Mouse (Mus musculus) CH12.LX (cell line): ENCODE data around the gene Zfp639. TPM values are rescaled to one million over a fixed set of nuclear protein-coding genes. Genes with fewer than 3 reads are reported as not detected.

Experiments
- DNase-seq: peaks from one replicate; pipeline ENCODE4 v3.0.0-alpha.2; 2013; ENCODE audit errors: extremely low read depth
- H3K27ac ChIP-seq: 2 replicates; pipeline ENCODE4 v1.5.1; 2012; ENCODE audit warnings: low read depth, mild to moderate bottlenecking, control low read depth, moderate library complexity; ENCODE audit not compliant: insufficient read depth
- H3K27me3 ChIP-seq: replicated peaks from 2 replicates; pipeline ENCODE3; 2012; ENCODE audit warnings: inconsistent platforms
- H3K36me3 ChIP-seq, 2 experiments: replicated peaks in 1 of 2; 2 replicates each; pipeline versions ENCODE3 to v1.6.1; 2012; ENCODE audit warnings: inconsistent platforms in 1 of 2, low read length in 1 of 2, mild to moderate bottlenecking in 1 of 2, mixed read lengths in 1 of 2, moderate library complexity in 1 of 2; ENCODE audit not compliant: control insufficient read depth in 1 of 2, insufficient read depth in 1 of 2
- H3K4me1 ChIP-seq, 2 experiments: 2 replicates each; pipeline ENCODE4 v1.6.1; 2012; ENCODE audit warnings: inconsistent platforms in 1 of 2, moderate library complexity in 1 of 2; ENCODE audit not compliant: insufficient read depth in 2 of 2, control insufficient read depth in 1 of 2
- H3K4me2 ChIP-seq: 2 replicates; pipeline ENCODE4 v1.6.1; 2012; ENCODE audit warnings: low read depth, mild to moderate bottlenecking, control low read depth; ENCODE audit not compliant: poor library complexity, insufficient read depth, severe bottlenecking
- H3K4me3 ChIP-seq, 3 experiments: fragments of 150-350 bp in 1 of 3; sonication (generic) in 1 of 3; replicated peaks in 1 of 3; 2 replicates each; pipeline versions ENCODE3 to v1.5.1; 2011 to 2012; ENCODE audit warnings: low read depth in 2 of 3, low read length in 2 of 3, mild to moderate bottlenecking in 2 of 3, moderate library complexity in 2 of 3, control low read depth in 1 of 3, improper control_type of control experiment in 1 of 3, inconsistent platforms in 1 of 3, mixed read lengths in 1 of 3; ENCODE audit not compliant: poor library complexity in 1 of 3
- H3K79me2 ChIP-seq: replicated peaks from 2 replicates; pipeline ENCODE4 v1.6.1; 2012; ENCODE audit warnings: mild to moderate bottlenecking, moderate library complexity; ENCODE audit not compliant: control insufficient read depth, poor library complexity, insufficient read depth, severe bottlenecking; ENCODE audit errors: extremely low read depth
- H3K9ac ChIP-seq: 2 replicates; pipeline ENCODE4 v1.6.1; 2012; ENCODE audit warnings: low read depth, mild to moderate bottlenecking, control low read depth, moderate library complexity; ENCODE audit not compliant: insufficient read depth
- H3K9me3 ChIP-seq: replicated peaks from 2 replicates; pipeline ENCODE3; 2012; ENCODE audit warnings: low read length, inconsistent platforms, mixed read lengths
- BHLHE40 ChIP-seq: IDR thresholded peaks from 2 replicates; pipeline ENCODE4 v1.6.1; 2011; ENCODE audit warnings: mild to moderate bottlenecking, low read depth, low read length, improper control_type of control experiment
- CHD1 ChIP-seq: IDR thresholded peaks from 2 replicates; pipeline ENCODE4 v1.6.1; 2012; ENCODE audit warnings: low read depth, low read length, improper control_type of control experiment, inconsistent platforms
- CHD2 ChIP-seq: IDR thresholded peaks from 2 replicates; pipeline ENCODE4 v1.6.1; 2011; ENCODE audit warnings: low read length, improper control_type of control experiment
- CTCF ChIP-seq, 2 experiments: IDR thresholded peaks in 1 of 2; conservative IDR thresholded peaks in 1 of 2; 2 replicates each; pipeline ENCODE4 v1.5.1; 2011 to 2012; ENCODE audit warnings: low read depth in 2 of 2, low read length in 2 of 2, improper control_type of control experiment in 1 of 2, inconsistent platforms in 1 of 2, mild to moderate bottlenecking in 1 of 2, moderate library complexity in 1 of 2
- E2F4 ChIP-seq: IDR thresholded peaks from 2 replicates; pipeline ENCODE4 v1.6.1; 2011; ENCODE audit warnings: low read depth, low read length, improper control_type of control experiment; ENCODE audit not compliant: insufficient replicate concordance
- GABPA ChIP-seq: IDR thresholded peaks from 2 replicates; pipeline ENCODE4 v1.6.1; 2012; ENCODE audit warnings: low read depth, low read length, improper control_type of control experiment, inconsistent platforms; ENCODE audit not compliant: insufficient replicate concordance
- IRF4 ChIP-seq: IDR thresholded peaks from 2 replicates; pipeline ENCODE4 v1.6.1; 2014; ENCODE audit warnings: low read depth, mild to moderate bottlenecking, inconsistent platforms, low read length, improper control_type of control experiment
- JUN ChIP-seq: IDR thresholded peaks from 2 replicates; pipeline ENCODE4 v1.6.1; 2011; ENCODE audit warnings: low read depth, mild to moderate bottlenecking, low read length, improper control_type of control experiment, moderate library complexity; ENCODE audit not compliant: insufficient read depth
- JUND ChIP-seq: conservative IDR thresholded peaks from 2 replicates; pipeline ENCODE4 v1.6.1; 2011; ENCODE audit warnings: low read depth, low read length, improper control_type of control experiment
- KAT2A ChIP-seq: IDR thresholded peaks from 2 replicates; pipeline ENCODE4 v1.6.1; 2012; ENCODE audit warnings: low read length, improper control_type of control experiment, inconsistent platforms; ENCODE audit not compliant: insufficient replicate concordance
- MAFK ChIP-seq: IDR thresholded peaks from 2 replicates; pipeline ENCODE4 v1.6.1; 2011; ENCODE audit warnings: low read length, improper control_type of control experiment; ENCODE audit not compliant: insufficient replicate concordance
- MAX ChIP-seq: IDR thresholded peaks from 2 replicates; pipeline ENCODE4 v1.6.1; 2011; ENCODE audit warnings: low read length, improper control_type of control experiment
- MAZ ChIP-seq: IDR thresholded peaks from 2 replicates; pipeline ENCODE4 v1.6.1; 2012; ENCODE audit warnings: low read depth, mild to moderate bottlenecking, inconsistent platforms, low read length, improper control_type of control experiment, moderate library complexity
- MEF2A ChIP-seq: IDR thresholded peaks from 2 replicates; pipeline ENCODE4 v1.6.1; 2014; ENCODE audit warnings: low read depth, mild to moderate bottlenecking, inconsistent platforms, low read length, improper control_type of control experiment, borderline replicate concordance
- NELFE ChIP-seq: IDR thresholded peaks from 2 replicates; pipeline ENCODE4 v1.6.1; 2011; ENCODE audit warnings: low read depth, low read length, improper control_type of control experiment
- NRF1 ChIP-seq: IDR thresholded peaks from 2 replicates; pipeline ENCODE4 v1.6.1; 2014; ENCODE audit warnings: low read depth, mild to moderate bottlenecking, inconsistent platforms, low read length, improper control_type of control experiment, moderate library complexity
- POLR2A ChIP-seq: IDR thresholded peaks from 2 replicates; pipeline ENCODE4 v1.6.1; 2011; ENCODE audit warnings: low read depth, mild to moderate bottlenecking, improper control_type of control experiment, low read length
- RAD21 ChIP-seq: IDR thresholded peaks from 2 replicates; pipeline ENCODE4 v1.6.1; 2011; ENCODE audit warnings: low read depth, mild to moderate bottlenecking, low read length, improper control_type of control experiment, moderate library complexity
- RCOR1 ChIP-seq: conservative IDR thresholded peaks from 2 replicates; pipeline ENCODE4 v1.6.1; 2012; ENCODE audit warnings: low read depth, mild to moderate bottlenecking, inconsistent platforms, low read length, improper control_type of control experiment
- SIN3A ChIP-seq: IDR thresholded peaks from 2 replicates; pipeline ENCODE4 v1.6.1; 2012; ENCODE audit warnings: low read length, improper control_type of control experiment, inconsistent platforms
- SMC3 ChIP-seq: IDR thresholded peaks from 2 replicates; pipeline ENCODE4 v1.6.1; 2011; ENCODE audit warnings: low read depth, low read length, improper control_type of control experiment
- TBP ChIP-seq: conservative IDR thresholded peaks from 2 replicates; pipeline ENCODE4 v1.6.1; 2011; ENCODE audit warnings: low read depth, low read length, improper control_type of control experiment
- UBTF ChIP-seq: IDR thresholded peaks from 2 replicates; pipeline ENCODE4 v1.6.1; 2012; ENCODE audit warnings: low read depth, mild to moderate bottlenecking, inconsistent platforms, low read length, improper control_type of control experiment, moderate library complexity
- USF1 ChIP-seq: IDR thresholded peaks from 2 replicates; pipeline ENCODE4 v1.6.1; 2014; ENCODE audit warnings: low read depth, mild to moderate bottlenecking, inconsistent platforms, low read length, improper control_type of control experiment
- USF2 ChIP-seq: conservative IDR thresholded peaks from 2 replicates; pipeline ENCODE4 v1.6.1; 2011; ENCODE audit warnings: low read depth, low read length, improper control_type of control experiment
- ZC3H11A ChIP-seq: IDR thresholded peaks from 2 replicates; pipeline ENCODE4 v1.6.1; 2012; ENCODE audit warnings: low read depth, mild to moderate bottlenecking, inconsistent platforms, low read length, improper control_type of control experiment
- ZKSCAN1 ChIP-seq: IDR thresholded peaks from 2 replicates; pipeline ENCODE4 v1.6.1; 2012; ENCODE audit warnings: low read depth, inconsistent platforms, low read length, improper control_type of control experiment, borderline replicate concordance
- ZNF384 ChIP-seq: IDR thresholded peaks from 2 replicates; pipeline ENCODE4 v1.6.1; 2012; ENCODE audit warnings: low read depth, low read length, improper control_type of control experiment, inconsistent platforms
- dilution Hi-C: fragments of 300-500 bp; cut with MboI; formaldehyde crosslinking; loops from 2 replicates; pipeline ENCODE4 v1.14.3; 2020; ENCODE audit warnings: low sequenced_read_pairs; ENCODE audit not compliant: extremely low pct_unique_long_range_greater_than_20kb, extremely low pct_ligation_motif_present
- in situ Hi-C: fragments of 300-500 bp; cut with MboI; formaldehyde crosslinking; loops from 3 replicates; pipeline ENCODE4 v1.14.3; 2019; ENCODE audit warnings: low sequenced_read_pairs, low pct_ligation_motif_present, low pct_unique_long_range_greater_than_20kb, mixed read lengths
- polyA plus RNA-seq: library from polyadenylated mRNA; unstranded; fragments of >175 nt; gene quantifications from 2 replicates; pipeline ENCODE4 v1.2.1, GENCODE M21; 2012; ENCODE audit warnings: low read depth; ENCODE audit not compliant: insufficient read length
- total RNA-seq, 2 experiments: library from RNA; depleted of rRNA; stranded (reverse); fragments of 300-350 nt in 1 of 2; fragments of >200 nt in 1 of 2; gene quantifications; 2 replicates each; pipeline ENCODE4 v1.2.3; 2012 to 2014

The Zfp639 gene
- total and polyA plus RNA-seq, 3 experiments = 40.3 to 96.3 (median 43.2) TPM

GRCm38 (mm10) chr3:32506366-32507225 lies 3.5 kb upstream of the Zfp639 start:
- Histone ChIP-seq H3K4me1 (peaks cover 0 to 5% of the 10 kb centered on the region in 2 experiments; a peak in 2 of 4 replicates), H3K4me3 (no peak overlapping the region), H3K79me2 (peaks cover 5% of the 10 kb centered on the region), H3K4me2 (no peak overlapping the region), H3K36me3 (no peaks in the 10 kb centered on the region), H3K9me3 (no peaks in the 10 kb centered on the region), H3K27ac (no peak overlapping the region), H3K27me3 (no peaks in the 10 kb centered on the region), H3K9ac (no peak overlapping the region)
- DNase-seq = no peak
- dilution Hi-C loops (no loop called here), in situ Hi-C loops (loop anchor here (10.0 to 25.0 kb wide), 2 partner anchors 172 to 719 kb away; no protein-coding TSS in a partner anchor)
- TF ChIP-seq BHLHE40 (no peak), SIN3A (no peak), JUND (no peak), ZKSCAN1 (no peak), RCOR1 (no peak), USF1 (no peak), RAD21 (no peak)

- Histone ChIP-seq H3K36me3 (peaks cover 0 to 15% of the 10 kb centered on the region in 2 experiments), H3K4me2 (peak overlapping the region; percentile 54), H3K9ac (peak overlapping the region; percentile 54; the same call in 1 of the 2 replicates), H3K4me3 (peak overlapping the region in 2 of 3 experiments; percentile 55 to 93), H3K4me1 (peaks cover 3 to 27% of the 10 kb centered on the region in 2 experiments), H3K27me3 (no peaks in the 10 kb centered on the region), H3K79me2 (peaks cover 21% of the 10 kb centered on the region), H3K27ac (no peak overlapping the region), H3K9me3 (no peaks in the 10 kb centered on the region)
- dilution Hi-C loops = no loop called here
- in situ Hi-C loops = loop anchor here (10.0 to 25.0 kb wide), 2 partner anchors 174 to 721 kb away; no protein-coding TSS in a partner anchor
- DNase-seq = peak; percentile 94
- TF ChIP-seq SMC3 (peak; percentile 96), USF1 (no peak), MAZ (peak; percentile 99), POLR2A (no peak), GABPA (no peak), JUN (peak; percentile 58; the same call in 1 of the 2 replicates), ZC3H11A (peak; percentile 91), CTCF (conservative IDR thresholded peaks at IDR 0.05 in 1 of 2, IDR thresholded peaks at IDR 0.05 in 1 of 2; ENCODE audit: low read depth in 2 of 2, low read length in 2 of 2) (peak; percentile 66 to 98), ZNF384 (no peak), JUND (peak; percentile 74), MEF2A (peak; percentile 56; the same call in 1 of the 2 replicates), CHD2 (peak; percentile 87), USF2 (no peak), NELFE (0 out of 2 replicates have a peak, but pooled peaks have one; percentile 60), RAD21 (no peak; the same call in none of the 2 replicates), UBTF (no peak), TBP (no peak), NRF1 (no peak), SIN3A (peak; percentile 99), KAT2A (no peak), RCOR1 (no peak), MAFK (no peak), MAX (peak; percentile 34; the same call in 1 of the 2 replicates), E2F4 (peak; percentile 42; the same call in 1 of the 2 replicates), IRF4 (peak; percentile 61), CHD1 (no peak)
Measured at GRCm38 (mm10) chr3:32508666-32509324, 1.3 kb upstream of the Zfp639 start.
